Mouse (Mus musculus) kidney, adult 2 months (tissue): ENCODE data around the gene Syn1.

ENCODE experiments used
- CTCF ChIP-seq: fragments of 200-500 bp; conservative IDR thresholded peaks from 2 replicates; pipeline ENCODE4 v1.5.1; 2011; ENCODE audit warnings: low read depth, mild to moderate bottlenecking, control low read depth, low read length, moderate library complexity, mixed read lengths; ENCODE audit not compliant: insufficient read depth, insufficient read length
- POLR2A ChIP-seq: fragments of 200-500 bp; IDR thresholded peaks from one replicate; pipeline ENCODE4 v1.6.1; 2011; ENCODE audit warnings: low read depth, low read length, control low read depth

DNA sequence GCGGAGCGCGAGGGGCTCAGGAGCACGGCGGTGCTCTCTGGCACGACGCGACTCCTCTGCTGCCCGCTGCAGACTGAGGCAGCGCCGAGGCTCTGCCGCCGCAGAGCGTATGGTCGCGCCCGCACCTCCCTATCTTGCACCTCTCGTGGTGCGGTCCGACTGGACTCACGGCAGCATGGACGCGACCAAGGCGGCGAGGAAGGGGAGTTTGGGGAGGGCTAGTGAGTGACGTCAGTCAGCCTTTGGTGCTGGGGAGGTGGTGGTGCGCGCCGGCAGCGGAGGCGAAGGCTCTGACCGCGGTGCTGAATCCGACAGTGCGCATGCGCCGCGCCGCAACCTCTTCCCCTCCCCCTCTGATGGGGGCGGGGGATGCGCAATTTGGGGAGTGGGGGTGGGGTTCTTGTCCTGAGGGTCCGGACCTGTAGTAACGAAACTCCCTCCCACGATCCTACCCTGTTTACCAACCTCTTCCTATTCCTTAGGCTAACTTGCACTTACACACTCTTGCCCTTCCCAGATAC, at the start of gene Syn1:
- TF ChIP-seq POLR2A, result no peak
- TF ChIP-seq CTCF, result no peak
